Mouse (Mus musculus): Measurements from ENCODE around the gene Otulin. TPM values are rescaled to one million over a fixed set of nuclear protein-coding genes. Genes with fewer than 3 reads are reported as not detected.

Gene Otulin
- polyA plus RNA-seq, 1 experiment from 2014 or later = 24.1 TPM

DNA sequence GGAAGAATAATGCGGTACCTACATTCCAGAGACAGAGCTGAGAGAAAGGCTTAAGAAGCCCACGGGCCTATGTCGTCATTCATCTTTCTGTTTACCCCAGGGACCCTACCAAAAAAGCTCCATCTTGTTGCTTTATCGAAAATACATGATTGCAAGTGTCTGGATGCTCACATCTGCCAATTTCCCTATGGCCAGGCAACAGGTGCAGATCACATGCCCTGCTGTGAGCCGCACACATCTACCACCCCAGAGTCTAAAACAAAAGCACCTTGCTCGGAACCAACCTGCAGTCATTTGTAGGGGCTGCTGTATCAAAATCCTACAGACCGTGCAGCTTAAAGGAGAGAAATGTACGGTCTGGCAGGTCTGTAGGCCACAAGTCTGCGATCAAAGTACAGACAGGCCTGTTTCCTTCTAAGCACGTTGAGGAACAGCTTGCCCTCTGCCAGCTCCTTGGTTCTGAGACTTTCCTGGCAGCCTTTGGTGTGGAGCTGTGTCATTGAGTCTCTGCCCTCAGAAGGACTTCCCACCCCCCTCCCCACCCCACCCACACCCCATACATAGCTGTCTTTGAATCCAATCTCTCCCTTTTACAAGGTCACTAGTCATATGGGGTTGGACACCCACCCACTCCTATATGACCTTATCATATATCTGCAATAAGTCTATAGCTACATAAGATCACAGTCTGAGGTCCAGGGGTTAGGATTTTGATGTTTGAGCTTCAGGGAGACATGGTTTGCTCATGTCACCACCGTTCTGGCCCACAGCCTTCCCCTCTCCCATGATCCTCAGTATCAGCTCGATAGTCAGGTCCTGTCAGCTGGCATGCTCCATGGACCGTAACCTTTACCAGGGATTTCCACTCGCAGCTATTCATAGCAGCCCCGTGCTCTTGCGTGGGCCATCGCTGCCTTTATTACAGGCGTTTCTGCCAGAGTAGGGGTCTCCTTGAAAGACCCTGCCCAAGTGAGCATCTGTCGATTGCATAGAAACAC is 79.1 kb downstream of the Otulin start:
- no peak overlapping the region for H3K27ac ChIP-seq
- H3K9me3 ChIP-seq = no peaks in the 10 kb centered on the region
- no peaks in the 10 kb centered on the region for H3K27me3 ChIP-seq
- no peak overlapping the region for H3K9ac ChIP-seq
- H3K4me2 ChIP-seq = no peak overlapping the region
- H3K4me3 ChIP-seq = no peak overlapping the region
- H3K4me1 ChIP-seq (replicated peaks) = peaks cover 32% of the 10 kb centered on the region
- WGBS = 86% methylated on average over 19 of the region's 19 CpGs
- ATAC-seq (ENCODE audit: low FRiP score) = no peak
- H3K36me3 ChIP-seq = peaks cover 15% of the 10 kb centered on the region; the same call in 1 of the 2 replicates

DNA sequence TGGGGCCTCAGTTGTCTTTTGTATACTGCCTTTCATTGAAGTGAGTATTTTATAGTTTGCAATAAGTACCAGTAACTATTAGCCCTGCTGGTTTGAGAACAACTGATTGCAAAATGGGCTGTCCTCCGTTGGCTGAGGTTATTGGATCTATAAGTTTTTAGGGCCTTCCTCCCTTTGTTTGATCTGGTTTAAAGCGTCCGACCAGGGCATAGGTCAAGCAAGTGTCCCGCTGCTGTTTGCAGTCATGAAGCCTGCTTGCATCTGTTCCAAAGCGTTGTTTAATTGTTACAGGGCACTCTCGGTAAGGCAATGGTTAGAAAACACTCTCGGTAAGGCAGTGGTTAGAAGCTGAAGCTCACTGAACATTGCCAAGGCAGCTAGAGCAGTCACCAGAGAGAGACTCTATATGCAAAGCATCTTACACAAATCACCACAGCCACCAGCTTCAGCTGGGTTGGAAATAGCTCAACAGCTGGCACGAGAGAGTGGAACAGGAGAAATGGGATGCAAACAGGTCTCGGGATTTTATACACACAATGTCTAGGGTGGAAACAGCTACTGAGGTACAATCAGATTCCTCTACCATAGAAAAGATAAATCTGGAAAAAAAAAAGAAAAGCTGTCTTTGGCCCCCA is 80.0 kb downstream of the Otulin start:
- 56% methylated on average over 9 of the region's 9 CpGs for WGBS
- H3K27me3 ChIP-seq = no peaks in the 10 kb centered on the region
- H3K9me3 ChIP-seq = no peaks in the 10 kb centered on the region
- H3K9ac ChIP-seq = no peak overlapping the region
- H3K27ac ChIP-seq = no peak overlapping the region
- peaks cover 32% of the 10 kb centered on the region for H3K4me1 ChIP-seq (replicated peaks)
- H3K36me3 ChIP-seq = peaks cover 12% of the 10 kb centered on the region; the same call in 1 of the 2 replicates
- no peak overlapping the region for H3K4me2 ChIP-seq
- ATAC-seq (ENCODE audit: low FRiP score) = no peak
- no peak overlapping the region for H3K4me3 ChIP-seq

DNA sequence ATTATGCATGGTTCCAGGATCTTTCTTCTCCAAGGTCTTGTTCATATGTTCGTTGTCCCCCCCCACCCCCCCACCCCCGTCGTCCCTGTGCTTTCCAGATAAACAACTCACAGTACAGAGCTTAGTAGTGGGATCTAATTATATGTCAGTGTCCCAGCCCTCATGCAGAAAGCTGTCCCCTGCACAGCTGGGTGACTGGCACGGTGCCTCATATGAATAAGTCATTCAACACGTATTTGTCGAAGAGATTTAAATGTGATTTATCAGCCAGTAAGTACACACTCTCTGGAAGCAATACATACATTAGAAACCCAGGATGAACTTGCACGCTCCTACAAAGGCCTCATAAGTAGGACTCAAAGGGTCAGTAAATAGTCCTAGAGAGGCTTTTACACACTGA is 80.6 kb downstream of the Otulin start:
- ATAC-seq (ENCODE audit: low FRiP score) = no peak
- no peak overlapping the region for H3K4me3 ChIP-seq
- H3K9me3 ChIP-seq = no peaks in the 10 kb centered on the region
- peaks cover 11% of the 10 kb centered on the region; the same call in 1 of the 2 replicates for H3K36me3 ChIP-seq
- WGBS = 53% methylated on average over 7 of the region's 7 CpGs
- no peaks in the 10 kb centered on the region for H3K27me3 ChIP-seq
- H3K27ac ChIP-seq = no peak overlapping the region
- no peak overlapping the region for H3K9ac ChIP-seq
- H3K4me1 ChIP-seq (replicated peaks) = peaks cover 32% of the 10 kb centered on the region
- H3K4me2 ChIP-seq = no peak overlapping the region

DNA sequence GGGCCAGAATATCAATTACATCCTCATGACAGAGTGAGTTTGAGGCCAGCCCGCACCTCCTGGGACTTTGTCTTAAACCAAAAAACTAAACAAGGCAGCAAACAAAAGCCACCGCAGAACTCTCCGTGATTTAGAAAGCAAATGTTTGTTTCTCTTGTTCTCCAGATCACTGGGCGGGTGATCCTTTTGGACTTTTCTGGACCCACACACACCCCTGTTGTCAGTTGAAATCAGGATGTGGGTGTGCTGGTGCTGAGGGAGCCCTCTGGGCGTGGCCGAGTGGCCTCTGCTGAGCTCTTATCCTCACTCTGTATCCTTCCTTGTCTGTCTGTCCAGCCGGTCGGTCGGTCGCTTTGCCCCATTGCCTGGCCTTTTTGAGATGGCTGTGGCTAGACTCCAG is 81.4 kb downstream of the Otulin start:
- ATAC-seq (ENCODE audit: low FRiP score) = no peak
- Histone ChIP-seq H3K9me3 (no peaks in the 10 kb centered on the region), H3K4me3 (no peak overlapping the region), H3K27ac (no peak overlapping the region), H3K9ac (no peak overlapping the region), H3K36me3 (peaks cover 4% of the 10 kb centered on the region; the same call in 1 of the 2 replicates), H3K4me1 (replicated peaks) (peaks cover 32% of the 10 kb centered on the region), H3K27me3 (no peaks in the 10 kb centered on the region), H3K4me2 (no peak overlapping the region)
- whole genome bisulfite sequencing = 83% methylated on average over 10 of the region's 10 CpGs

DNA sequence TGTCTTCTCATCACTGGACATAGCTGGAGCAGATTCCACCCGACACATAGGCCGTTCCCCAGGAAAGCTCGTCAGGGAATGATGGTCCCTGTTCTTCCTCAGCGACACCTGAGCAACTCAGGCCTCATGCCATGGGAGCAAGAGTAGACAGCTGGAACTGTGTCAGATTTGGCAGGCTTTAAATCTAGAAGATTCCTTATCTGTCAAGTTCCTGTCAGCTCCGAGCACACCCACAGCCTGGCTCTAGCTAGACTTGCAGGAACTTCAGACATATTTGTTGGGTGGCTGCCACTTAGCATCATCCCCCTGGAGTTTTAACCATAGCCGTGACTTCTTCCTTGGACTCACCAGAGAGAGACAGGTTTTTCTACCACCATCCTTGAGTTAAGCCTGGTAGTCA is 82.4 kb downstream of the Otulin start:
- peaks cover 32% of the 10 kb centered on the region for H3K4me1 ChIP-seq (replicated peaks)
- no peak overlapping the region for H3K9ac ChIP-seq
- H3K4me2 ChIP-seq = no peak overlapping the region
- H3K9me3 ChIP-seq = no peaks in the 10 kb centered on the region
- WGBS = 92% methylated on average over 6 of the region's 6 CpGs
- no peak overlapping the region for H3K4me3 ChIP-seq
- peaks cover 4% of the 10 kb centered on the region; the same call in 1 of the 2 replicates for H3K36me3 ChIP-seq
- H3K27me3 ChIP-seq = no peaks in the 10 kb centered on the region
- H3K27ac ChIP-seq = no peak overlapping the region
- ATAC-seq (ENCODE audit: low FRiP score) = no peak

DNA sequence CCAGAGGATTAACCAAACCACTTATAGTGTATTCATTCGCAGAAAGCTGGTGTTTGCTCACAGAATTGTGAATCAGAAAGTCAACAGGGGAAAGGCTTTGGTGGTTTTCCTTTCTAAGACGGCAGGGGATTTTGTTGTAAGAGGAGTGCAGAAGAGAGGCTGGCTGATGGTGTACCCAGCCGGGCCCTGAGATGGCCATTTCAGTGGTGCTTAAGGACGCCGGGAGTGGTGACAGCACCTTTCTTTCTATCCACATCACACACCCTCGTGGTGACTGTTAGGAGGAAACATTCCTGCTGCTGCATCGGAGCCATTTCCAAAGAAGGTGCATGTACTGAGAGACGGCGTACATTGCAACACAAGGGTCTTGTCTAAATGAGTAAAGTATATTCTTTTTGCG is 85.3 kb downstream of the Otulin start:
- ATAC-seq (ENCODE audit: low FRiP score) = no peak
- WGBS = 95% methylated on average over 10 of the region's 10 CpGs
- H3K9ac ChIP-seq = no peak overlapping the region
- H3K9me3 ChIP-seq = no peaks in the 10 kb centered on the region
- no peak overlapping the region for H3K4me2 ChIP-seq
- H3K4me3 ChIP-seq = no peak overlapping the region
- H3K4me1 ChIP-seq (replicated peaks) = peaks cover 33% of the 10 kb centered on the region
- no peaks in the 10 kb centered on the region for H3K27me3 ChIP-seq
- H3K27ac ChIP-seq = no peak overlapping the region
- peaks cover 4% of the 10 kb centered on the region; the same call in 1 of the 2 replicates for H3K36me3 ChIP-seq

DNA sequence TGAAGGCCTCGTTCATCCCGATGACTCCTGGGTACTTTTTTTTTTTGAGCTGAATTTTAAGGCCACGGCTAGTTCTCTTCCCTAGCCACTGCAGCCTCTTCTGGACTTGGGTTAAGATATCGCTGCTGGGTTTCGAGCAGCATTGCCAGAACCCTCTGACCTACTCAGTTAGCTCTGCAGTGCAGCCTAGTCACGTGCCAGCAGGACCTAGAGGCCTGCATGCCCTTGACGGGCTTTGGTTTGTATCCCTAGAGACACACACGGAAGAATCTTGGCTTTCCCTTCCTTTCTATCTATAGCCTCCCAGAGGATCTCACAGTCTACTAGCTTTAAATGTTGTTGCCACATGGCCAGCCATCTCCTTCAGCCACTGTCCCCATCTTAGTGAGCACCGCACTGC is 90.7 kb downstream of the Otulin start:
- Histone ChIP-seq H3K9me3 (no peaks in the 10 kb centered on the region), H3K4me2 (no peak overlapping the region), H3K4me3 (no peak overlapping the region), H3K36me3 (no peaks in the 10 kb centered on the region), H3K9ac (no peak overlapping the region), H3K4me1 (replicated peaks) (peaks cover 27% of the 10 kb centered on the region), H3K27ac (no peak overlapping the region), H3K27me3 (no peaks in the 10 kb centered on the region)
- WGBS = 85% methylated on average over 9 of the region's 9 CpGs
- no peak for ATAC-seq (ENCODE audit: low FRiP score)

DNA sequence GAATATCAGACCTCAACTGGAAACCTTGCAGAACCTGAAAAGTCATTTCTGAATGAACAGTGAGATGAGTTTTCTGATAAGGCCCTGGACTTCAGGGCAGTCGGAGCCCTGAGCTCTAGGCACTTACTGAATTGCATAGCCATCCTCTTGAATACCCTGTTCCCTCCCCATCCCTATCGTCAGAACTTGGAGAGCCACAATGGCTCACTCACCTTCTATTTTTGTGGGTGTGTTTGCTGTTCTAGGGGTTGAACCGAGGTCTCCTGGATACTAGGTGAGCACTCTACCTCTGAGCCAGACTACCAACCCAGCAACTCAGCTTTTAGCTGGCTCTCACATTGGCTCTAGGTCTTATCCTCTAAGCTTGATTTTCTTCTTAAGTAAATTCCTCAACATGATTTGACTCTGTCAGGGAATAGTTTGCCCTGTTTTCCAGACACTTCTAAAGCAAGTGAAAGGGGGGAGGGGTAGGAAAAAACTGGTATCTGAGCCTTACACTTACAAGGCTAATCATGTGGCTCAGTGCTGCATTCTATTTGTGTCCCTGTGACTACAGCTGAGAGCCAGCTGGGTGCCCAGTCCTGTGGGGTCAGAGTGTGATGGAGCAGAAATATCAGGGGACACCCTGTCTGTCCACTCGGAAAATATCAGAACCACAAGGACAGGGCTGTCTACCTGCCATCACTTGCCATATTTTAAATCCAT is 92.8 kb downstream of the Otulin start:
- Histone ChIP-seq H3K27ac (no peak overlapping the region), H3K4me1 (replicated peaks) (peaks cover 27% of the 10 kb centered on the region), H3K4me3 (no peak overlapping the region), H3K9ac (no peak overlapping the region), H3K27me3 (no peaks in the 10 kb centered on the region), H3K4me2 (no peak overlapping the region), H3K9me3 (no peaks in the 10 kb centered on the region), H3K36me3 (no peaks in the 10 kb centered on the region)
- ATAC-seq (ENCODE audit: low FRiP score) = no peak
- WGBS = 73% methylated on average over 4 of the region's 4 CpGs

DNA sequence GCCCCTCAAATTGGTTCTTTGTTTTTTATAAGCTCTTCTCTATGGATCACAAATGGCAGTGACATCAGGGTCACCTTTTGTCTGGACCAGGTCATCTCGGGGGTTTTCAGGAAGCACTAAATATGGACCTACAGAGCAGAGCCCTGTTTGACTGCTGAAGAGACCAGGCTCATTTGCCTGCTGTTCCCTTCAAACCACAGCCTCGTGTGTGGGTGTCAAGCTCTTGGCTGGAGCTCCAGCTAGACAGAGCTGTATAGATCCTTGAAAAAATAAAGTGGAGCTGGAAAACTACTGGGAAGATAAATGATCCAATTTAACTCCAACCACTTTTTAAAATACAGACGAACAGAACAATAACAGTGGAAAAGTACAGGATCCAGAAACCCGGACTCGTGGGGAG is 93.7 kb downstream of the Otulin start:
- H3K36me3 ChIP-seq = no peaks in the 10 kb centered on the region
- H3K4me1 ChIP-seq (replicated peaks) = peaks cover 27% of the 10 kb centered on the region; the same call in 1 of the 2 replicates
- 56% methylated on average over 5 of the region's 5 CpGs for WGBS
- ATAC-seq (ENCODE audit: low FRiP score) = no peak
- no peak overlapping the region for H3K4me3 ChIP-seq
- H3K4me2 ChIP-seq = no peak overlapping the region
- no peaks in the 10 kb centered on the region for H3K9me3 ChIP-seq
- no peak overlapping the region for H3K9ac ChIP-seq
- no peak overlapping the region for H3K27ac ChIP-seq
- no peaks in the 10 kb centered on the region for H3K27me3 ChIP-seq

DNA sequence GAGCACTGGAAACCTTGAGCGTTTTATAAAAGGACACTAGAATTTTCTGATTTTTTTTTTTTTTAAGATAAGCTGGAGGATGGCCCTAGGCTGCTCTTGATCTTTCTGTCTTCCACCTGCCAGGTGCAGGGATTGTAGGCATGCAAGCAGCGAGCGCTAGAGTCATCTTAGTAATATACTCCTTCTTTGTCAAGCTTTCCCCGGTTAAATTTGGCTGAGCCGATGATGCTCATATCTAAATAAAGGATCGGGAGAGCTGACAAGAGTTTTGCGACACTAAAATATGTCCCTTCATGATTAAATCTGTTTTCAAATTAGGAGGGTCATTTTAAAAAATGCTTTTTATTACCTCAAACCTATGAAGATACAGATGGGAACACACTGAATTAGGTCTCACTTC is 94.3 kb downstream of the Otulin start:
- Histone ChIP-seq H3K9me3 (no peaks in the 10 kb centered on the region), H3K9ac (no peak overlapping the region), H3K36me3 (no peaks in the 10 kb centered on the region), H3K27me3 (no peaks in the 10 kb centered on the region), H3K27ac (no peak overlapping the region), H3K4me3 (no peak overlapping the region), H3K4me1 (replicated peaks) (peaks cover 25% of the 10 kb centered on the region; the same call in 1 of the 2 replicates), H3K4me2 (no peak overlapping the region)
- ATAC-seq (ENCODE audit: low FRiP score) = no peak
- 91% methylated on average over 7 of the region's 7 CpGs for whole genome bisulfite sequencing

DNA sequence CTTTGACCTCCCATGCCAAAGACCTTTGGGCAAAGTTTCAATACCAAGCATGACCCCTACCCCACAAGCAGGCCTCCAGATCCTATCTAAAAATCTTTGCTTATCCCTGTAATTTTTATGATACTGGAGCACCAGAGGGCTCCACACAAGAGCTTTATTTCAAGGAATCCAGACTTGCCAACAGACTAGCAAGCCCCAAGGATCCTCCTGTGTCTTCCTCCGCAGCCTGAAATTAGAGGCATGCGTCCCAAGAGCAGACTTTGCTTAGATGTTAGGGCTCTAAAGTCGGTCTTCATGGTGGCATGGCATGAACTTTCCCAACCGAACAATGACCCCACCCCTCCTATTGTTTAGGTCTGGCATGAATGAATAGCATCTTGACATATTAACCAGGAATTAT is 94.8 kb downstream of the Otulin start:
- 67% methylated on average over 4 of the region's 4 CpGs for WGBS
- no peak overlapping the region for H3K9ac ChIP-seq
- no peak overlapping the region for H3K4me2 ChIP-seq
- H3K4me1 ChIP-seq (replicated peaks) = peaks cover 20% of the 10 kb centered on the region; the same call in 1 of the 2 replicates
- no peaks in the 10 kb centered on the region for H3K9me3 ChIP-seq
- no peak for ATAC-seq (ENCODE audit: low FRiP score)
- H3K36me3 ChIP-seq = no peaks in the 10 kb centered on the region
- H3K4me3 ChIP-seq = no peak overlapping the region
- H3K27me3 ChIP-seq = no peaks in the 10 kb centered on the region
- H3K27ac ChIP-seq = no peak overlapping the region

DNA sequence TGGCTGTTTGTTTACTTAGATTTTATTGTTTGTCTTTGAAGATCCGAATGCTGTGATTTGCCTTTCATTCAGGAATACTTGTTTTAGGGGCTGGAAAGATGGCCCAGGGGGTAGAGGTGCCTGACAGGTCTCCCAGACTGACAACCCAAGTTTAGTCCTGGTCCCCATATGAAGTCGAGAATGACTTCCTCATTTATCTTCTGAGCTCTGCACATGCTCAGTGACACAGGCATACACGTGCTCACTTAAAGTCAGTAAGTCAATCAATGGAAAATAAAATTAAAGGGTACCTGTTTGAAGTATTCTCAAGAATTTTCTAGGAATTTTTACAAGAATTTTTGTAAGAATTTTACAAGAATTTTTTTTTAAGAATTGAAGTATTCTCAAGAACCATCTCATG is 97.5 kb downstream of the Otulin start:
- no peaks in the 10 kb centered on the region for H3K9me3 ChIP-seq
- no peaks in the 10 kb centered on the region for H3K27me3 ChIP-seq
- no peak overlapping the region for H3K4me3 ChIP-seq
- H3K9ac ChIP-seq = no peak overlapping the region
- no peak overlapping the region for H3K4me2 ChIP-seq
- no peak overlapping the region for H3K27ac ChIP-seq
- H3K4me1 ChIP-seq (replicated peaks) = peaks cover 10% of the 10 kb centered on the region; the same call in 1 of the 2 replicates
- no peak for ATAC-seq (ENCODE audit: low FRiP score)
- WGBS = 74% methylated on average over 3 of the region's 3 CpGs
- H3K36me3 ChIP-seq = no peaks in the 10 kb centered on the region

Measured in hindbrain, embryonic 13.5 days (tissue).